Mouse (Mus musculus) MEL (cell line): ENCODE measurements at regions not wholly inside any gene's neighbourhood (a gene's known extent, or its start where the extent isn't known, plus 50 kb on each side); places are given as distances from the start of the nearest gene placed in this dataset.

Experiments
- DNase-seq: peaks from one replicate; pipeline ENCODE4 v3.0.0; 2011; ENCODE audit warnings: low read depth, low spot score
- H3K27ac ChIP-seq: 2 replicates; pipeline ENCODE4 v1.5.1; 2012; ENCODE audit warnings: low read depth, mild to moderate bottlenecking, control low read depth, low read length, moderate library complexity; ENCODE audit not compliant: control insufficient read depth
- H3K27me3 ChIP-seq, 2 experiments: fragments of 150-350 bp in 1 of 2; sonication (generic) in 1 of 2; 2 replicates each; pipeline ENCODE4 v1.6.1; 2012; ENCODE audit warnings: low read length in 2 of 2, mild to moderate bottlenecking in 2 of 2, improper control_type of control experiment in 1 of 2, moderate library complexity in 1 of 2; ENCODE audit not compliant: insufficient read depth in 2 of 2, control insufficient read depth in 1 of 2
- H3K36me3 ChIP-seq, 2 experiments: 2 replicates each; pipeline ENCODE4 v1.6.1; 2012 to 2014; ENCODE audit warnings: low read length in 2 of 2, improper control_type of control experiment in 1 of 2, inconsistent platforms in 1 of 2, mild to moderate bottlenecking in 1 of 2; ENCODE audit not compliant: insufficient read depth in 2 of 2, control insufficient read depth in 1 of 2
- H3K4me1 ChIP-seq, 2 experiments: fragments of 150-350 bp in 1 of 2; sonication (generic) in 1 of 2; 2 replicates each; pipeline ENCODE4 v1.6.1; 2012; ENCODE audit warnings: low read length in 2 of 2, improper control_type of control experiment in 1 of 2, mild to moderate bottlenecking in 1 of 2; ENCODE audit not compliant: insufficient read depth in 2 of 2, control insufficient read depth in 1 of 2
- H3K4me3 ChIP-seq, 2 experiments: fragments of 150-350 bp in 1 of 2; sonication (generic) in 1 of 2; 2 replicates each; pipeline ENCODE4 v1.5.1; 2012; ENCODE audit warnings: low read depth in 2 of 2, low read length in 2 of 2, mild to moderate bottlenecking in 2 of 2, moderate library complexity in 2 of 2, control low read depth in 1 of 2, improper control_type of control experiment in 1 of 2; ENCODE audit not compliant: control insufficient read depth in 1 of 2, insufficient read depth in 1 of 2
- H3K79me2 ChIP-seq: 2 replicates; pipeline ENCODE4 v1.6.1; 2012; ENCODE audit warnings: mild to moderate bottlenecking, low read length, moderate library complexity; ENCODE audit not compliant: control insufficient read depth, poor library complexity, insufficient read depth
- H3K9ac ChIP-seq: 2 replicates; pipeline ENCODE4 v1.6.1; 2012; ENCODE audit warnings: low read depth, mild to moderate bottlenecking, control low read depth, low read length, moderate library complexity; ENCODE audit not compliant: control insufficient read depth, poor library complexity, severe bottlenecking
- H3K9me3 ChIP-seq: fragments of 150-350 bp; sonication (generic); replicated peaks from 2 replicates; pipeline ENCODE4 v1.6.1; 2012; ENCODE audit warnings: mild to moderate bottlenecking, low read length, improper control_type of control experiment, moderate library complexity; ENCODE audit not compliant: insufficient read depth
- CTCF ChIP-seq, 3 experiments: IDR thresholded peaks in 2 of 3; conservative IDR thresholded peaks in 1 of 3; 2 replicates each; pipeline ENCODE4 v1.5.1; 2011 to 2012; ENCODE audit warnings: low read length in 3 of 3, low read depth in 2 of 3, mild to moderate bottlenecking in 2 of 3, improper control_type of control experiment in 1 of 3, inconsistent platforms in 1 of 3, mixed read lengths in 1 of 3, moderate library complexity in 1 of 3; ENCODE audit not compliant: control insufficient read depth in 1 of 3, insufficient read depth in 1 of 3, poor library complexity in 1 of 3, severe bottlenecking in 1 of 3
- E2F4 ChIP-seq: IDR thresholded peaks from 2 replicates; pipeline ENCODE4 v1.6.1; 2011; ENCODE audit warnings: low read depth, low read length, improper control_type of control experiment, borderline replicate concordance
- EP300 ChIP-seq, 2 experiments: IDR thresholded peaks; 2 replicates each; pipeline ENCODE4 v1.6.1; 2011; ENCODE audit warnings: improper control_type of control experiment in 2 of 2, low read length in 2 of 2, low read depth in 1 of 2, mild to moderate bottlenecking in 1 of 2
- ETS1 ChIP-seq: IDR thresholded peaks from 2 replicates; pipeline ENCODE4 v1.6.1; 2012; ENCODE audit warnings: low read depth, mild to moderate bottlenecking, inconsistent platforms, low read length, improper control_type of control experiment, moderate library complexity
- GABPA ChIP-seq: IDR thresholded peaks from 2 replicates; pipeline ENCODE4 v1.6.1; 2012; ENCODE audit warnings: low read depth, mild to moderate bottlenecking, inconsistent platforms, low read length, improper control_type of control experiment, moderate library complexity
- KAT2A ChIP-seq: conservative IDR thresholded peaks from 2 replicates; pipeline ENCODE4 v1.6.1; 2012; ENCODE audit warnings: low read depth, low read length, improper control_type of control experiment, inconsistent platforms
- MAFK ChIP-seq: IDR thresholded peaks from 2 replicates; pipeline ENCODE4 v1.6.1; 2011; ENCODE audit warnings: low read depth, mild to moderate bottlenecking, low read length, improper control_type of control experiment, borderline replicate concordance
- MXI1 ChIP-seq: IDR thresholded peaks from 2 replicates; pipeline ENCODE4 v1.6.1; 2011; ENCODE audit warnings: mild to moderate bottlenecking, low read depth, low read length, improper control_type of control experiment
- MYC ChIP-seq: IDR thresholded peaks from 2 replicates; pipeline ENCODE4 v1.6.1; 2011; ENCODE audit warnings: low read depth, mild to moderate bottlenecking, low read length, improper control_type of control experiment, moderate library complexity
- POLR2A ChIP-seq, 2 experiments: IDR thresholded peaks; 2 replicates each; pipeline ENCODE4 v1.6.1; 2011 to 2012; ENCODE audit warnings: low read length in 2 of 2, mild to moderate bottlenecking in 2 of 2, control low read depth in 1 of 2, improper control_type of control experiment in 1 of 2, low read depth in 1 of 2, moderate library complexity in 1 of 2; ENCODE audit not compliant: control insufficient read depth in 1 of 2, insufficient read depth in 1 of 2, poor library complexity in 1 of 2
- POLR2AphosphoS2 ChIP-seq: IDR thresholded peaks from 2 replicates; pipeline ENCODE4 v1.6.1; 2011; ENCODE audit warnings: low read length, improper control_type of control experiment
- SIN3A ChIP-seq: IDR thresholded peaks from 2 replicates; pipeline ENCODE4 v1.6.1; 2012; ENCODE audit warnings: low read length, improper control_type of control experiment, inconsistent platforms
- TAL1 ChIP-seq: IDR thresholded peaks from 2 replicates; pipeline ENCODE4 v1.6.1; 2012; ENCODE audit warnings: mild to moderate bottlenecking, inconsistent platforms, low read length, moderate library complexity, mixed read lengths
- TBP ChIP-seq: IDR thresholded peaks from 2 replicates; pipeline ENCODE4 v1.8.0; 2011; ENCODE audit warnings: low read depth, low read length, improper control_type of control experiment
- TCF12 ChIP-seq: IDR thresholded peaks from 2 replicates; pipeline ENCODE4 v1.6.1; 2014; ENCODE audit warnings: low read depth, mild to moderate bottlenecking, inconsistent platforms, low read length, improper control_type of control experiment, moderate library complexity
- UBTF ChIP-seq: IDR thresholded peaks from 2 replicates; pipeline ENCODE4 v1.6.1; 2012; ENCODE audit warnings: low read depth, mild to moderate bottlenecking, inconsistent platforms, low read length, improper control_type of control experiment, moderate library complexity, borderline replicate concordance; ENCODE audit not compliant: insufficient read depth
- USF1 ChIP-seq: IDR thresholded peaks from 2 replicates; pipeline ENCODE4 v1.6.1; 2014; ENCODE audit warnings: low read depth, mild to moderate bottlenecking, inconsistent platforms, low read length, improper control_type of control experiment, moderate library complexity
- ZC3H11A ChIP-seq: IDR thresholded peaks from 2 replicates; pipeline ENCODE4 v1.6.1; 2012; ENCODE audit warnings: low read depth, mild to moderate bottlenecking, inconsistent platforms, low read length, improper control_type of control experiment
- ZMIZ1 ChIP-seq: IDR thresholded peaks from 2 replicates; pipeline ENCODE4 v1.6.1; 2012; ENCODE audit warnings: low read depth, mild to moderate bottlenecking, inconsistent platforms, low read length, improper control_type of control experiment, moderate library complexity

- TF ChIP-seq MAFK (no peak), POLR2A (IDR thresholded peaks at IDR 0.05; ENCODE audit: control insufficient read depth in 1 of 2, insufficient read depth in 1 of 2, low read depth in 1 of 2, low read length in 2 of 2, poor library complexity in 1 of 2) (no peak), TAL1 (no peak), MYC (no peak), ZMIZ1 (no peak), EP300 (IDR thresholded peaks at IDR 0.05; ENCODE audit: low read depth in 1 of 2, low read length in 2 of 2) (no peak), UBTF (no peak), POLR2AphosphoS2 (no peak), GABPA (no peak), ZC3H11A (no peak), CTCF (IDR thresholded peaks at IDR 0.05 in 2 of 3, conservative IDR thresholded peaks at IDR 0.05 in 1 of 3; ENCODE audit: control insufficient read depth in 1 of 3, insufficient read depth in 1 of 3, low read depth in 2 of 3, low read length in 3 of 3, poor library complexity in 1 of 3, severe bottlenecking in 1 of 3) (no peak), SIN3A (no peak), ETS1 (no peak), TBP (no peak), KAT2A (no peak)
- H3K4me3 ChIP-seq, result no peak overlapping the region
- H3K27me3 ChIP-seq, result no peaks in the 10 kb centered on the region
- no peaks in the 10 kb centered on the region for H3K4me1 ChIP-seq
- no peaks in the 10 kb centered on the region for H3K36me3 ChIP-seq
- no peaks in the 10 kb centered on the region for H3K79me2 ChIP-seq
- H3K27ac ChIP-seq, result no peak overlapping the region
- DNase-seq, result no peak
- no peaks in the 10 kb centered on the region for H3K9me3 ChIP-seq
- H3K9ac ChIP-seq, result no peak overlapping the region
Measured at GRCm38 (mm10) chr10:34792099-34792498, 308.9 kb downstream of the Frk start.

- DNase-seq, result no peak
- Histone ChIP-seq H3K36me3 (no peaks in the 10 kb centered on the region), H3K79me2 (no peaks in the 10 kb centered on the region), H3K9ac (no peak overlapping the region), H3K4me3 (no peak overlapping the region), H3K9me3 (no peaks in the 10 kb centered on the region), H3K4me1 (no peaks in the 10 kb centered on the region), H3K27ac (no peak overlapping the region), H3K27me3 (no peaks in the 10 kb centered on the region)
- no peak for TF ChIP-seq USF1
- no peak for TF ChIP-seq MXI1
- no peak for TF ChIP-seq TCF12
- TF ChIP-seq EP300 (IDR thresholded peaks at IDR 0.05; ENCODE audit: low read depth in 1 of 2, low read length in 2 of 2), result no peak
- TF ChIP-seq ETS1, result no peak
- TF ChIP-seq GABPA, result no peak
- TF ChIP-seq E2F4, result no peak
Measured at GRCm38 (mm10) chr10:34811131-34811530, 327.9 kb downstream of the Frk start.
